Mouse (Mus musculus) MEL (cell line): ENCODE data around the gene Dolpp1. TPM values are rescaled to one million over a fixed set of nuclear protein-coding genes. Genes with fewer than 3 reads are reported as not detected.

Source experiments
- DNase-seq: peaks from one replicate; pipeline ENCODE4 v3.0.0; 2011; ENCODE audit warnings: low read depth, low spot score
- H3K27ac ChIP-seq: 2 replicates; pipeline ENCODE4 v1.5.1; 2012; ENCODE audit warnings: low read depth, mild to moderate bottlenecking, control low read depth, low read length, moderate library complexity; ENCODE audit not compliant: control insufficient read depth
- H3K27me3 ChIP-seq, 2 experiments: fragments of 150-350 bp in 1 of 2; sonication (generic) in 1 of 2; 2 replicates each; pipeline ENCODE4 v1.6.1; 2012; ENCODE audit warnings: low read length in 2 of 2, mild to moderate bottlenecking in 2 of 2, improper control_type of control experiment in 1 of 2, moderate library complexity in 1 of 2; ENCODE audit not compliant: insufficient read depth in 2 of 2, control insufficient read depth in 1 of 2
- H3K36me3 ChIP-seq, 2 experiments: 2 replicates each; pipeline ENCODE4 v1.6.1; 2012 to 2014; ENCODE audit warnings: low read length in 2 of 2, improper control_type of control experiment in 1 of 2, inconsistent platforms in 1 of 2, mild to moderate bottlenecking in 1 of 2; ENCODE audit not compliant: insufficient read depth in 2 of 2, control insufficient read depth in 1 of 2
- H3K4me1 ChIP-seq, 2 experiments: fragments of 150-350 bp in 1 of 2; sonication (generic) in 1 of 2; 2 replicates each; pipeline ENCODE4 v1.6.1; 2012; ENCODE audit warnings: low read length in 2 of 2, improper control_type of control experiment in 1 of 2, mild to moderate bottlenecking in 1 of 2; ENCODE audit not compliant: insufficient read depth in 2 of 2, control insufficient read depth in 1 of 2
- H3K4me3 ChIP-seq, 2 experiments: fragments of 150-350 bp in 1 of 2; sonication (generic) in 1 of 2; 2 replicates each; pipeline ENCODE4 v1.5.1; 2012; ENCODE audit warnings: low read depth in 2 of 2, low read length in 2 of 2, mild to moderate bottlenecking in 2 of 2, moderate library complexity in 2 of 2, control low read depth in 1 of 2, improper control_type of control experiment in 1 of 2; ENCODE audit not compliant: control insufficient read depth in 1 of 2, insufficient read depth in 1 of 2
- H3K79me2 ChIP-seq: 2 replicates; pipeline ENCODE4 v1.6.1; 2012; ENCODE audit warnings: mild to moderate bottlenecking, low read length, moderate library complexity; ENCODE audit not compliant: control insufficient read depth, poor library complexity, insufficient read depth
- H3K9ac ChIP-seq: 2 replicates; pipeline ENCODE4 v1.6.1; 2012; ENCODE audit warnings: low read depth, mild to moderate bottlenecking, control low read depth, low read length, moderate library complexity; ENCODE audit not compliant: control insufficient read depth, poor library complexity, severe bottlenecking
- H3K9me3 ChIP-seq: fragments of 150-350 bp; sonication (generic); replicated peaks from 2 replicates; pipeline ENCODE4 v1.6.1; 2012; ENCODE audit warnings: mild to moderate bottlenecking, low read length, improper control_type of control experiment, moderate library complexity; ENCODE audit not compliant: insufficient read depth
- BHLHE40 ChIP-seq: IDR thresholded peaks from 2 replicates; pipeline ENCODE4 v1.6.1; 2012; ENCODE audit warnings: low read depth, mild to moderate bottlenecking, inconsistent platforms, low read length, improper control_type of control experiment, borderline replicate concordance
- E2F4 ChIP-seq: IDR thresholded peaks from 2 replicates; pipeline ENCODE4 v1.6.1; 2011; ENCODE audit warnings: low read depth, low read length, improper control_type of control experiment, borderline replicate concordance
- ETS1 ChIP-seq: IDR thresholded peaks from 2 replicates; pipeline ENCODE4 v1.6.1; 2012; ENCODE audit warnings: low read depth, mild to moderate bottlenecking, inconsistent platforms, low read length, improper control_type of control experiment, moderate library complexity
- GABPA ChIP-seq: IDR thresholded peaks from 2 replicates; pipeline ENCODE4 v1.6.1; 2012; ENCODE audit warnings: low read depth, mild to moderate bottlenecking, inconsistent platforms, low read length, improper control_type of control experiment, moderate library complexity
- GATA1 ChIP-seq: IDR thresholded peaks from 2 replicates; pipeline ENCODE4 v1.6.1; 2011; ENCODE audit warnings: low read depth, low read length, improper control_type of control experiment
- KAT2A ChIP-seq: conservative IDR thresholded peaks from 2 replicates; pipeline ENCODE4 v1.6.1; 2012; ENCODE audit warnings: low read depth, low read length, improper control_type of control experiment, inconsistent platforms
- MAX ChIP-seq: IDR thresholded peaks from 2 replicates; pipeline ENCODE4 v1.6.1; 2011; ENCODE audit warnings: low read length, improper control_type of control experiment
- MEF2A ChIP-seq: IDR thresholded peaks from 2 replicates; pipeline ENCODE4 v1.6.1; 2014; ENCODE audit warnings: low read depth, mild to moderate bottlenecking, inconsistent platforms, low read length, improper control_type of control experiment; ENCODE audit not compliant: poor library complexity, insufficient replicate concordance, severe bottlenecking; ENCODE audit errors: extremely low read depth
- MYB ChIP-seq: IDR thresholded peaks from 2 replicates; pipeline ENCODE4 v1.6.1; 2011; ENCODE audit warnings: mild to moderate bottlenecking, low read depth, low read length, improper control_type of control experiment
- MYC ChIP-seq: IDR thresholded peaks from 2 replicates; pipeline ENCODE4 v1.6.1; 2011; ENCODE audit warnings: low read depth, mild to moderate bottlenecking, low read length, improper control_type of control experiment, moderate library complexity
- NELFE ChIP-seq: IDR thresholded peaks from 2 replicates; pipeline ENCODE4 v1.6.1; 2011; ENCODE audit warnings: low read depth, low read length, improper control_type of control experiment
- POLR2A ChIP-seq, 2 experiments: IDR thresholded peaks; 2 replicates each; pipeline ENCODE4 v1.6.1; 2011 to 2012; ENCODE audit warnings: low read length in 2 of 2, mild to moderate bottlenecking in 2 of 2, control low read depth in 1 of 2, improper control_type of control experiment in 1 of 2, low read depth in 1 of 2, moderate library complexity in 1 of 2; ENCODE audit not compliant: control insufficient read depth in 1 of 2, insufficient read depth in 1 of 2, poor library complexity in 1 of 2
- POLR2AphosphoS2 ChIP-seq: IDR thresholded peaks from 2 replicates; pipeline ENCODE4 v1.6.1; 2011; ENCODE audit warnings: low read length, improper control_type of control experiment
- POLR2AphosphoS5 ChIP-seq: IDR thresholded peaks from 2 replicates; pipeline ENCODE4 v1.6.1; 2012; ENCODE audit warnings: low read depth, borderline replicate concordance, mild to moderate bottlenecking, inconsistent platforms, low read length, moderate library complexity, mixed read lengths
- RAD21 ChIP-seq: IDR thresholded peaks from 2 replicates; pipeline ENCODE4 v1.6.1; 2011; ENCODE audit warnings: mild to moderate bottlenecking, low read depth, low read length, improper control_type of control experiment
- RCOR1 ChIP-seq: IDR thresholded peaks from 2 replicates; pipeline ENCODE4 v1.6.1; 2012; ENCODE audit warnings: low read depth, mild to moderate bottlenecking, inconsistent platforms, low read length, improper control_type of control experiment
- SMC3 ChIP-seq: IDR thresholded peaks from 2 replicates; pipeline ENCODE4 v1.6.1; 2011; ENCODE audit warnings: low read depth, low read length, improper control_type of control experiment
- TBP ChIP-seq: IDR thresholded peaks from 2 replicates; pipeline ENCODE4 v1.8.0; 2011; ENCODE audit warnings: low read depth, low read length, improper control_type of control experiment
- TCF12 ChIP-seq: IDR thresholded peaks from 2 replicates; pipeline ENCODE4 v1.6.1; 2014; ENCODE audit warnings: low read depth, mild to moderate bottlenecking, inconsistent platforms, low read length, improper control_type of control experiment, moderate library complexity
- USF1 ChIP-seq: IDR thresholded peaks from 2 replicates; pipeline ENCODE4 v1.6.1; 2014; ENCODE audit warnings: low read depth, mild to moderate bottlenecking, inconsistent platforms, low read length, improper control_type of control experiment, moderate library complexity
- USF2 ChIP-seq, 2 experiments: IDR thresholded peaks; 2 replicates each; pipeline ENCODE4 v1.6.1; 2011 to 2012; ENCODE audit warnings: improper control_type of control experiment in 2 of 2, low read length in 2 of 2, borderline replicate concordance in 1 of 2, inconsistent platforms in 1 of 2, low read depth in 1 of 2, mild to moderate bottlenecking in 1 of 2; ENCODE audit not compliant: insufficient read depth in 1 of 2
- ZKSCAN1 ChIP-seq: IDR thresholded peaks from 2 replicates; pipeline ENCODE4 v1.6.1; 2012; ENCODE audit warnings: low read depth, mild to moderate bottlenecking, inconsistent platforms, low read length, improper control_type of control experiment, moderate library complexity
- ZMIZ1 ChIP-seq: IDR thresholded peaks from 2 replicates; pipeline ENCODE4 v1.6.1; 2012; ENCODE audit warnings: low read depth, mild to moderate bottlenecking, inconsistent platforms, low read length, improper control_type of control experiment, moderate library complexity
- polyA plus RNA-seq, 2 experiments: library from polyadenylated mRNA; stranded (reverse) in 1 of 2; unstranded in 1 of 2; fragments of >175 nt in 1 of 2; fragments of >200 nt in 1 of 2; gene quantifications; 2 replicates each; pipeline versions ENCODE4 v1.2.1 to v1.2.4; 2012; ENCODE audit warnings: low replicate concordance in 2 of 2, low read depth in 1 of 2; ENCODE audit not compliant: insufficient read length in 2 of 2, insufficient read depth in 1 of 2, missing spikeins in 1 of 2
- total RNA-seq: library from RNA; depleted of rRNA; stranded (reverse); fragments of 300-350 nt; gene quantifications from 2 replicates; pipeline ENCODE4 v1.2.3, GENCODE M21; 2012

Dolpp1 gene
- total and polyA plus RNA-seq, 3 experiments = 28.0 to 37.5 TPM; not detected in 1

DNA sequence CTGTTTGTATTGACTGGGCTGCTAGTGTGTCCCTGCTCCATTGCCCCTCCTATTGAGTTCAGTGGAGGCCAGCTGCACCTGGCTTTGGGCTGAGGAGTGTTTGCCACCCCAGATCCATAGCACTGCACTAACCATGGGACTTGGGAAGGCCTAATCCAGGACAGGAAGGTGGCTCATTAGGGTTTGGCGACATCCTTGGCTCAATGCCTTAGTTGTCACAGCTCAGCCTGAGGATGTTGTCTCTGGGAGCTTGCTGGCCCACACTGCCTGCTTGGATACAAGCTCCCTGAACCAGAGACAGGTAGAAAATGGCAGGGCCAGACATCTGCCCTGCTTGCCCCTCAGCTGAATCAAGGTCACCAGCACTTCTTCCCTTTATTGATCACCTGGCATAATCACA is 9.5 kb downstream of the Dolpp1 start:
- no peak overlapping the region for H3K27ac ChIP-seq
- H3K4me3 ChIP-seq = no peak overlapping the region
- no peaks in the 10 kb centered on the region for H3K9me3 ChIP-seq
- H3K36me3 ChIP-seq = peaks cover 0 to 2% of the 10 kb centered on the region in 2 experiments; a peak in 2 of 4 replicates
- no peaks in the 10 kb centered on the region for H3K4me1 ChIP-seq
- H3K9ac ChIP-seq = no peak overlapping the region
- no peaks in the 10 kb centered on the region for H3K27me3 ChIP-seq
- DNase-seq = no peak
- H3K79me2 ChIP-seq = no peaks in the 10 kb centered on the region
- TF ChIP-seq POLR2A (IDR thresholded peaks at IDR 0.05; ENCODE audit: control insufficient read depth in 1 of 2, insufficient read depth in 1 of 2, low read depth in 1 of 2, low read length in 2 of 2, poor library complexity in 1 of 2) (no peak), MAX (no peak), TBP (no peak), POLR2AphosphoS5 (no peak), ZKSCAN1 (no peak), RAD21 (no peak), GATA1 (no peak), GABPA (no peak), POLR2AphosphoS2 (no peak), MYC (no peak), RCOR1 (no peak), E2F4 (no peak), MEF2A (no peak), ETS1 (no peak), BHLHE40 (no peak), ZMIZ1 (no peak), MYB (no peak), SMC3 (no peak), USF1 (no peak), TCF12 (no peak)

DNA sequence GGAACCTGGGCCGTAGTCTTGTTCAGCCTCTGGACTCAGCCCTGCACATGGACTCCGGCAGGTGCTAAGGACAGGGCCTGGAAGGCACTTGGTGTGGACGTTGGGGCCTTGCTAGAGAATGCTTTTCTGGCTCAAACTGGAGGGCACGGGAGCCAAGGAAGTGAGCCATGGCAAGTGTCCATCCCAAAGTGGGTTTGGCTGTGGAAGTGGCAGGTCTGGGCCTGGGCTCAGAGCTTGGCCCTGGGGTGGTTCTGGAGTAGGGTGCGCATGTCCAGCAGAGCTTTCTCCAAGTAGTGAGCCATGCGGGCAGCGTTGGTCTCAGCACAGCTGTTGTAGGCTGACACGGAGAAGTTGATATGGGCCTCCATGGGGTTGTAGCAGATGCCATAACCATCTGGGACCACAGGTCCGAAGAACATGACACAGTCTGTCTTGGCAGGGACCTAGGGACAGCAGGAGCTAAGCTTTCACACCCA is 10.3 kb downstream of the Dolpp1 start:
- no peaks in the 10 kb centered on the region for H3K4me1 ChIP-seq
- DNase-seq = no peak
- H3K27me3 ChIP-seq = no peaks in the 10 kb centered on the region
- no peaks in the 10 kb centered on the region for H3K9me3 ChIP-seq
- no peak overlapping the region for H3K9ac ChIP-seq
- peaks cover 0 to 2% of the 10 kb centered on the region in 2 experiments; a peak in 2 of 4 replicates for H3K36me3 ChIP-seq
- no peak overlapping the region for H3K4me3 ChIP-seq
- H3K79me2 ChIP-seq = no peaks in the 10 kb centered on the region
- H3K27ac ChIP-seq = no peak overlapping the region
- TF ChIP-seq NELFE (no peak), MYB (no peak), USF2 (IDR thresholded peaks at IDR 0.05; ENCODE audit: borderline replicate concordance in 1 of 2, insufficient read depth in 1 of 2, low read depth in 1 of 2, low read length in 2 of 2) (no peak), KAT2A (no peak)
